Mouse (Mus musculus) stomach, embryonic 16.5 days (tissue): ENCODE results near the gene Jun. TPM values are rescaled to one million over a fixed set of nuclear protein-coding genes. Genes with fewer than 3 reads are reported as not detected.

Experiments
- ATAC-seq: fragments of 200-750 bp; cut with Nextera tagmentation; 2 replicates; pipeline ENCODE4 v1.8.0; 2017; ENCODE audit warnings: moderate number of reproducible peaks, moderate TSS enrichment; ENCODE audit not compliant: insufficient read depth, low FRiP score
- H3K27ac ChIP-seq: fragments of 300-500 bp; sonication (generic); 2 replicates; pipeline ENCODE4 v1.5.1; 2014; ENCODE audit warnings: low read length
- H3K27me3 ChIP-seq: fragments of 300-500 bp; sonication (generic); 2 replicates; pipeline ENCODE4 v1.6.1; 2014; ENCODE audit warnings: low read length, control low read depth, mixed read lengths; ENCODE audit not compliant: control insufficient read depth, insufficient read depth
- H3K36me3 ChIP-seq: fragments of 300-500 bp; sonication (generic); 2 replicates; pipeline ENCODE4 v1.6.1; 2014; ENCODE audit warnings: low read length; ENCODE audit not compliant: control insufficient read depth, insufficient read depth
- H3K4me1 ChIP-seq: fragments of 300-500 bp; sonication (generic); 2 replicates; pipeline ENCODE4 v1.6.1; 2014; ENCODE audit warnings: low read length, control low read depth, mixed read lengths; ENCODE audit not compliant: control insufficient read depth, insufficient read depth
- H3K4me2 ChIP-seq: fragments of 300-500 bp; sonication (generic); 2 replicates; pipeline ENCODE4 v1.6.1; 2014; ENCODE audit warnings: low read depth, low read length, mixed read lengths
- H3K4me3 ChIP-seq: fragments of 300-500 bp; sonication (generic); replicated peaks from 2 replicates; pipeline ENCODE4 v1.5.1; 2014; ENCODE audit warnings: mild to moderate bottlenecking, low read length
- H3K9ac ChIP-seq: fragments of 300-500 bp; sonication (generic); 2 replicates; pipeline ENCODE4 v1.6.1; 2014; ENCODE audit warnings: low read length
- H3K9me3 ChIP-seq: fragments of 300-500 bp; sonication (generic); replicated peaks from 2 replicates; pipeline ENCODE4 v1.6.1; 2016; ENCODE audit warnings: low read length, control low read depth; ENCODE audit not compliant: control insufficient read depth
- WGBS: fragments of 180-500 bp; shearing (Covaris S2); extraction: QIAGEN DNeasy Blood & Tissue Kit; methylation state at CpG from one replicate; pipeline ENCODE4 v1.1.7; 2014; 5-methylcytosine and 5-hydroxymethylcytosine counted together
- polyA plus RNA-seq: library from polyadenylated mRNA; unstranded; fragments of >200 nt; fragmentation: Nextera tagmentation; extraction: Ambion mirVana; gene quantifications from 2 replicates; pipeline ENCODE4 v1.2.1, GENCODE M21; 2015

Jun gene
- polyA plus RNA-seq, 1 experiment from 2014 or later = 107 TPM

- WGBS = 42% methylated on average over 8 of the region's 8 CpGs
- Histone ChIP-seq H3K4me2 (no peak overlapping the region), H3K36me3 (no peaks in the 10 kb centered on the region), H3K4me3 (no peak overlapping the region), H3K9me3 (no peaks in the 10 kb centered on the region), H3K27ac (peak overlapping the region; percentile 85), H3K9ac (peak overlapping the region; percentile 44; the same call in 1 of the 2 replicates), H3K4me1 (peaks cover 22% of the 10 kb centered on the region), H3K27me3 (no peaks in the 10 kb centered on the region)
- ATAC-seq = no peak
Measured at GRCm38 (mm10) chr4:95081632-95082031, 29.6 kb upstream of the Jun start.

- H3K36me3 ChIP-seq = no peaks in the 10 kb centered on the region
- no peak overlapping the region for H3K4me2 ChIP-seq
- peaks cover 27% of the 10 kb centered on the region for H3K4me1 ChIP-seq
- ATAC-seq = no peak
- no peaks in the 10 kb centered on the region for H3K27me3 ChIP-seq
- no peak overlapping the region for H3K4me3 ChIP-seq
- H3K9me3 ChIP-seq = no peaks in the 10 kb centered on the region
- 57% methylated on average over 8 of the region's 8 CpGs for WGBS
- no peak overlapping the region for H3K27ac ChIP-seq
- no peak overlapping the region for H3K9ac ChIP-seq
Measured at GRCm38 (mm10) chr4:95078625-95079024, 26.6 kb upstream of the Jun start.

- Histone ChIP-seq H3K4me3 (no peak overlapping the region), H3K4me2 (no peak overlapping the region), H3K36me3 (no peaks in the 10 kb centered on the region), H3K9ac (no peak overlapping the region), H3K4me1 (peaks cover 10% of the 10 kb centered on the region), H3K27ac (peak overlapping the region; percentile 40), H3K27me3 (no peaks in the 10 kb centered on the region), H3K9me3 (no peaks in the 10 kb centered on the region)
- no peak; the same call in 1 of the 2 replicates for ATAC-seq
- 37% methylated on average over 14 of the region's 14 CpGs for WGBS
Measured at GRCm38 (mm10) chr4:95076279-95076678, 24.3 kb upstream of the Jun start.

GRCm38 (mm10) chr4:95075591-95076002 is 23.6 kb upstream of the Jun start:
- peak; percentile 51; the same call in 1 of the 2 replicates for ATAC-seq

GRCm38 (mm10) chr4:95074319-95074718 is 22.3 kb upstream of the Jun start:
- H3K4me2 ChIP-seq = no peak overlapping the region
- no peak for ATAC-seq
- H3K9ac ChIP-seq = no peak overlapping the region
- WGBS = 79% methylated on average over 6 of the region's 6 CpGs
- no peaks in the 10 kb centered on the region for H3K9me3 ChIP-seq
- H3K4me3 ChIP-seq = no peak overlapping the region
- no peaks in the 10 kb centered on the region for H3K27me3 ChIP-seq
- no peak overlapping the region for H3K27ac ChIP-seq
- H3K36me3 ChIP-seq = no peaks in the 10 kb centered on the region
- H3K4me1 ChIP-seq = peaks cover 9% of the 10 kb centered on the region; the same call in 1 of the 2 replicates

More at GRCm38 (mm10) chr4:95075591-95076002, 23.6 kb upstream of the Jun start:
- Histone ChIP-seq H3K27me3 (no peaks in the 10 kb centered on the region), H3K4me1 (peaks cover 9% of the 10 kb centered on the region; the same call in 1 of the 2 replicates), H3K36me3 (no peaks in the 10 kb centered on the region), H3K4me3 (no peak overlapping the region), H3K4me2 (0 out of 2 replicates have a peak overlapping the region, but pooled peaks have one; percentile 0), H3K9me3 (no peaks in the 10 kb centered on the region), H3K9ac (no peak overlapping the region), H3K27ac (peak overlapping the region; percentile 40; the same call in 1 of the 2 replicates)
- 74% methylated on average over 17 of the region's 17 CpGs for WGBS

- no peak overlapping the region for H3K27ac ChIP-seq
- no peak overlapping the region for H3K4me2 ChIP-seq
- ATAC-seq = no peak
- H3K9me3 ChIP-seq = no peaks in the 10 kb centered on the region
- WGBS = 55% methylated on average over 10 of the region's 10 CpGs
- no peak overlapping the region for H3K9ac ChIP-seq
- H3K36me3 ChIP-seq = no peaks in the 10 kb centered on the region
- peaks cover 9% of the 10 kb centered on the region; the same call in 1 of the 2 replicates for H3K4me1 ChIP-seq
- no peak overlapping the region for H3K4me3 ChIP-seq
- H3K27me3 ChIP-seq = no peaks in the 10 kb centered on the region
Measured at GRCm38 (mm10) chr4:95073214-95073750, 21.3 kb upstream of the Jun start.

GRCm38 (mm10) chr4:95070407-95070806 is 18.4 kb upstream of the Jun start:
- H3K9me3 ChIP-seq = no peaks in the 10 kb centered on the region
- no peak overlapping the region for H3K4me3 ChIP-seq
- H3K4me2 ChIP-seq = no peak overlapping the region
- no peak overlapping the region for H3K27ac ChIP-seq
- H3K36me3 ChIP-seq = no peaks in the 10 kb centered on the region
- ATAC-seq = peak; percentile 72; the same call in 1 of the 2 replicates
- peaks cover 4% of the 10 kb centered on the region; the same call in 1 of the 2 replicates for H3K4me1 ChIP-seq
- WGBS = 54% methylated on average over 5 of the region's 5 CpGs
- H3K27me3 ChIP-seq = no peaks in the 10 kb centered on the region
- no peak overlapping the region for H3K9ac ChIP-seq

- H3K4me2 ChIP-seq = no peak overlapping the region
- peak; percentile 67; the same call in 1 of the 2 replicates for ATAC-seq
- H3K27me3 ChIP-seq = no peaks in the 10 kb centered on the region
- peaks cover 3% of the 10 kb centered on the region; the same call in 1 of the 2 replicates for H3K4me1 ChIP-seq
- H3K4me3 ChIP-seq = no peak overlapping the region
- no peaks in the 10 kb centered on the region for H3K36me3 ChIP-seq
- H3K9ac ChIP-seq = no peak overlapping the region
- no peak overlapping the region for H3K27ac ChIP-seq
- WGBS = 68% methylated on average over 8 of the region's 8 CpGs
- no peaks in the 10 kb centered on the region for H3K9me3 ChIP-seq
Measured at GRCm38 (mm10) chr4:95068045-95068948, 16.3 kb upstream of the Jun start.
